Mouse (Mus musculus): ENCODE results near the gene Letm1.

Letm1 gene

DNA sequence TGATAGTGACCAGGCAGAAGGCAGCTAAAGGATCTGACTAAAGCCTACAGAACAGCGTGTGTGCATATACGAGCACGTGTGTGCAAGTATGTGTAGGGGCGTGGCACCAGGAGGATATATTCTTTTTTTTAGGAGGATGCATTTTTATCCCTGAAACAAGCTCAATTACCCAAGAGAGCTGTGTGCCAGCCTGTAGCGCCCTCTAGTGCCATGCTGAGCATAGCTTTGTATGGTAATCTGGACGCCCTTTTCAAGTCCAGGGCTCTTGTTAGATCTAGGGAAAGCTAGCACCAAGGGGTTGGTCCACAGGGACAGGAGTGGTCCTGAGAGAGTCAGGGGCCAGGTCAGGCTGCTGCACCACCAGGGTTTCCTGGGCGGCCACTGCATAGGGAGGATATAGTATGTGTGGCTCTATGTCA lies 44.7 kb downstream of the Letm1 start:
- peak; percentile 75 for DNase-seq

DNA sequence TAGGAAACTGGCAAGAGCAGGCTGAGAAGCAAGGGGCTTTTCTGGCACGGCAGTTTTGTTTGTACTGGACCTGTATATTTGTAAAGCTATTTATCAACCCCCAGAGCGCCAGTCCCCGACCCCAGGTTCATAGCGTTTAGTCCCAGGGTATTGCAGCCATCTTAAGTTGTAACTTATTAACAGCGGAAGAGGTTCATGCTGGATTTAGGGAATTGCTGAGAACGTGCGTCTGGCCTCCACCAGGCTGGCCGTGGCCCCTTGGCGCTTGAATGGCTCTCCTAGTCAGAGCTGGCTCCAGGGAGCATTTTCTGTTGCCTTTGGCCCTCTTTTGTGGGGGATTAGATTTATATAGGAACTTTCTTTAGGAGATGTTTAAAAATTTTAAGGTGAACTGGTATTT lies 46.4 kb downstream of the Letm1 start:
- no peak for DNase-seq

DNA sequence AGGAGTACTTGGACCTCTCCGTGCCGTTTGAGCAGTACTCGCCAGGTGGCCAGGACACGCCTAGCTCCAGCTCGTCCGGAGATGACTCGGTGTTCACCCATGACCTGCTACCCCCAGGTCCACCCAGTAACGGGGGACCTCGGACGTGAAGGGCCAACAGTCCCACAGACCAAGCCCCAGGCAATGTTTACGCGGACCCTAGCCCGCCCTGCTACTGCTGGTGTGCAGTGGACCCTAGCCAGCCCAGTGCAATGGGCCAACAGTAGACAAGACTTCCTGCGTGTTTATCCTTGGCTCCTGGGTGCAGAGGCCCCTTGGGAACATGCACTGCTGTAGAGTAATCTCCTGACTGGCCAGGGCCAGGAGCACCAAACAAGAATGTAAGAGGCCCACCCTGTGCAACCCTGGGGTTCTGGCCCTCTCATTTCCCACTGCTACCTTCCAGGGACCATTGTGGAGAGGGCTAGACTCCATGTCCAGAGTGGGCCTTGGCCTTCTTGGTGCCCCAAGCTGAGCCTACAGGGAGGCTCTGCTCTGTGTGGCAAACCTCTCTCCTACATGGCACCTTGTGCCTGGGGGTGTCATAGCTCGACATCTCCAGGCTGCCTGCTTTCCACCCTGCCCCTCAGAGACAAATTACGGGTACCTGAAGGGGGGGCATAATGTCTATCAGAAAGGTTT lies 47.1 kb downstream of the Letm1 start:
- no peak for DNase-seq

DNA sequence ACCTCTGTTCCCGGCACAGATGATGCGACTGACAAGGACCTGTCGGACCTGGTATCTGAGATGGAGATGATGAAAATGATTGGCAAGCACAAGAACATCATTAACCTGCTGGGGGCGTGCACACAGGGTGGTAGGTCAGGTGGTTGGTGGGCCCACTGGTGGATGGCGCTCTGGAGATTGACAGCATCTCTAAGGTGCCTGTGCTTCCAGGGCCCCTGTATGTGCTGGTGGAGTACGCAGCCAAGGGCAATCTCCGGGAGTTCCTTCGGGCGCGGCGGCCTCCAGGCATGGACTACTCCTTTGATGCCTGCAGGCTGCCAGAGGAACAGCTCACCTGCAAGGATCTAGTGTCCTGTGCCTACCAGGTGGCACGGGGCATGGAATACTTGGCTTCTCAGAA lies 48.8 kb downstream of the Letm1 start:
- DNase-seq = no peak

DNA sequence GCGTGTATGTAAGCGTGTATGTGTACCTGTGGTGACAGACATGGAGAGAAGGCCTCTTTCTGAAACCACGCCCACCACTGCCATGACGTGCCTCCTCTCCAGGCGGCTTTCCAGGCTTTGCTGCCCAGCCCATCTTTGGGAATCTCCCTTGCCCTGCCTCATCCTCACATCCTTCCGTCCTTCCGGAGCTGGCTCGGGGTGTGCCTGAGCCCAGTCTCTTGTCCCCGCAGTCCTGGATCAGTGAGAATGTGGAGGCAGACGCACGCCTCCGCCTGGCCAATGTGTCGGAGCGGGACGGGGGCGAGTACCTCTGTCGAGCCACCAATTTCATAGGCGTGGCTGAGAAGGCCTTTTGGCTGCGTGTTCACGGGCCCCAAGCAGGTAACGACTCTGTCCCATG lies 51.6 kb downstream of the Letm1 start:
- DNase-seq = no peak

DNA sequence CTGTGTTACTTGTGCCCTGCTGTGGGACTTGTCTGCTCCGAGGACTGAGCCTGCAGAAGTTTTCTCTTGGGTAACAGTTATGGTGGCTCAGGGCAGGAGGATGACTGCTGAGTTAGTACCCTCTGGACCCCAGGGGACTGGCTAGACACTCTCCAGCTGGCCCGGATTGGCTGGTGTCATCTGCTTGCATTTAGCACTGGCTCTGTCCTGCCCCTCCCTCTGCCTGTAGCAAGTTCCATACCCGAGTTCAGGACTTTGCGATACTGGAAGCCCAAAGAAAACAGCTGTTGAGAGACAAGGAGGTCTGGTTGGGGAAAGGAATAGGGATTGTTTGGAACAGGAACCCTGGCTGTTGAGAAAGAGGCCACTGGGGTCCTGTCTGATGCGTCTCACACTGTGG lies 52.1 kb downstream of the Letm1 start:
- DNase-seq = no peak

DNA sequence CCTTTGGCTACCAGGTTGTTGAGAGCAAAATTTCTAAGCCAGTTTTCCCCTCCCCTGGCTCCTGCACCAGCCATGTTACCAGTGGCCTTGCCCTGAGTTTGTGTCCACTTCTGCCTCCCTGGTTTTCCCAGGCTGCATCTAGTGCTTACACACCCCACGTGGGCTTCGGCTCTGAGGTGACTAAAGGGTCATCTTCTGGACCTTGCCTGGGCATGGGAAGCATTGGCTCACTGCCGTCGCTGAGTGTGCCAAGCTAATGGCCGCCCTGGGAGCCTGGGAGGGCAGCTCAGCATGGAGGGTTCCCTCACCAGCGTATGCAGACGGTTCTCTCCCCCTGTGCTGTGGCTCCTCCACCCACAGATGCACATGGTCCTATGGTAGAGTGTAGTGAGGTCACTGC lies 53.8 kb downstream of the Letm1 start:
- DNase-seq = no peak

DNA sequence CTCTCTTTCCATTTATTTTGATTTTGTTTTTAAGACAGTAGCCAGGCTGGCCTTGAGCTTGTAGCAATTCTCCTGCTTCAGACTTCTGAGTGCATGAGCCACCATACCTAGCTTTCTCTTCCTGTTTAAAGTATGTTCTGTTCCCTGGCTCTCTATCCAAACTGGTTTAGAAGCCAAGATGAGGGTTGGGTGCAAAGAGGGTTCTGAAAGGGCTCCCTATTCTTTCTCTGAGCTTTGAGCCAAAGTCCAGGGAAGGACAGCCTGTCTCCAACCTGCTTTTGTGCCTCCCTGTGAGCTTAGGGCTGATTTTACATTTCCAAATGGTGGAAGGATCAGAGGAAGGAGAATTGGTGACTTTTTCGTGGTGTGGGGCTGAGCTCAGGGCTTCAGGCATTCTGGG lies 55.7 kb downstream of the Letm1 start:
- DNase-seq = no peak

DNA sequence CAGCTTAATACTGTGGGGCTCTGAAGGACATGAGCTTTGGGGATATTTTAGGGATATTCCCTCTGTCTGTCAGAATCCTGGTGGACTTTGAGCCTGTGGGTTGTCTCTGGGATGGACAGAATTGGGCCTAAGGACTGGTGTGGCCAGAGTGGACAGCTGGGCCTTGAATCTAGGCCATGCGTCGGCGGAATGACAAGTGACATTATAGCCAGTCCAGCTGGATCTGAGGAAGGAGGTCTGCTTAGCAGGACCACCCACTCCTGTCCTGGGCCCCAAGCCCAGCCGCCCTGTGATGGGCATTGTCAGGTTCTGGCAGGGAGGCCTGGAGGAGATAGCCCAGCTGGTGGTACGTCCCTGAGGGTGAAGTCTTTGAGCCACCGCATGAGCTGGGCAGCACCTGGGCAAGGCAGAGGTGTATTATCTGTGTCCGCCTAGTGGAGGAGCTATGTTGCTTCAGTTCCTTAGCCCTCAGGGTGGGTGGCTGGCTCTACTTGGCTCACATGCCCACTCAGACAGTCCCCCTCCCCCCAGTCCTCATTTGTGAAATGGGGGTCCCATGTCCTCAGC lies 56.5 kb downstream of the Letm1 start:
- DNase-seq = no peak

DNA sequence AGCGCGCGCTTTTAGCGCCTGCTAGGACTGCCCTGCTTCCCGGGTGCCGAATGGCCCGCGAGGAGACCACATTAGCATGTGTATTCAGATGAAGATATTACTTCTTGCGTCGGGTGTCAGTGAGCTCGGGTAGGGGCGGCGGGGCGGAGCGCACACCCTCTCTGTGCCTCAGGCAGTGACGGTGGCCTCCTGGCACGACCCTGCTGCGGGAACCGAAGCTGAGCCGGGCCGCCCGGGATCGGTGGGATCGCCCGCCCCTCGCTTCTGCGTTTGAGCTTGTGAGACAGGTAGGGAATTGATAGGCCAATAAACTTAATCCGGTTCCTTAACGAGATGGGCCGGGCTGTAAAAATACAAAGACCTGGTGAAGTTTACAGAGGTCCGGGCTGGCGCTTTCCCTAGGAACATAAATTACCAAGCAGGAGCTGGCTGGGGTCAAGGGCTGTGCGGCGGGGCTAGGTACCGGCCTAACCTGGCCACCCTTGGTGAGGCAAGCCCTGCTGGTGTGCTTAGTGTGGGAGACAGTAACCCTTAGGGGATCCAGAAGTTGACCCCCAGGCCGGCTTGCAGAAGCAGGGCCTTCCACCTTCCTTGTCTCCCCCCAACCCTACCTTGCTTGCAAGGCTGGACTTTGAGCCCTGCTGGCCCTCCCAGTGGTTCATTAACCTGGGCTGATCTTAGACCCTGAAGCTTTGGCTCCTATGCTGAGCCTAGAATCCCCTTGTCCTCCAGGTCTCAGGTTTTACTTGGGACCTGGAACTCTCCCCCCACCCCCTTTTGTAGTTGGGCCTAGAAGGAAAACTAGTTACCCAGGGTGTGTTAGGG lies 58.8 kb downstream of the Letm1 start:
- no peak for DNase-seq

DNA sequence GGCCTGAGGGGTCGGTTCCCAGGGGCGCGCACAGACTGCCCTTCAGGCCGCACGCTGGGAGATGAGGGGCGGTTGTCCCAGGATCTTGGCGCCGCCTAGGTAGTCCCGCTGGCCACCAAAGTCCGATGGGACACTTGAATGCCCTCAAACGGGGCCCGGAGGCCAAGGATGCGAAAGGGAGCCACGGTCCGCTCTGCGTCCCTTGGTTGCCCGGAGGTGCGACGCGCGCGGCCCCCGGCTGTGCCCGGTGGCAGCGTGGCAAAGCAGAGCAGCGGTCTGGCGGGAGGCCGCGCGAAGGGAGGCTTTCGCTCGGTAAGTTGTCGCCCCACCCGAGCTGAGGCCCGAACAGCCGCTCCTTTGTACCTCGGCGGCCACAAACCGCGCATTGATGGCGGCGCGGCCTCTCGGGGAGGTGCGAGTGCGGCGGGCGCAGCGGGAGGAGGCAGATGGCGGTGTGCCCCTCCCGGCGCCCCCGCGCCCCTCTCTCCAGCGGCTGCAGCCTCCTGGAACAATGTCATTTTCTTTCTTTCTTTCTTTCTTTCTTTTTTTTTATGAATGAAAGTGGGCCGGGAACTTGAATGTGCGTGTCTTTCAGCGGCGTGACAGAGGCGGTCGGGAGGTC lies 59.5 kb downstream of the Letm1 start:
- DNase-seq = no peak

DNA sequence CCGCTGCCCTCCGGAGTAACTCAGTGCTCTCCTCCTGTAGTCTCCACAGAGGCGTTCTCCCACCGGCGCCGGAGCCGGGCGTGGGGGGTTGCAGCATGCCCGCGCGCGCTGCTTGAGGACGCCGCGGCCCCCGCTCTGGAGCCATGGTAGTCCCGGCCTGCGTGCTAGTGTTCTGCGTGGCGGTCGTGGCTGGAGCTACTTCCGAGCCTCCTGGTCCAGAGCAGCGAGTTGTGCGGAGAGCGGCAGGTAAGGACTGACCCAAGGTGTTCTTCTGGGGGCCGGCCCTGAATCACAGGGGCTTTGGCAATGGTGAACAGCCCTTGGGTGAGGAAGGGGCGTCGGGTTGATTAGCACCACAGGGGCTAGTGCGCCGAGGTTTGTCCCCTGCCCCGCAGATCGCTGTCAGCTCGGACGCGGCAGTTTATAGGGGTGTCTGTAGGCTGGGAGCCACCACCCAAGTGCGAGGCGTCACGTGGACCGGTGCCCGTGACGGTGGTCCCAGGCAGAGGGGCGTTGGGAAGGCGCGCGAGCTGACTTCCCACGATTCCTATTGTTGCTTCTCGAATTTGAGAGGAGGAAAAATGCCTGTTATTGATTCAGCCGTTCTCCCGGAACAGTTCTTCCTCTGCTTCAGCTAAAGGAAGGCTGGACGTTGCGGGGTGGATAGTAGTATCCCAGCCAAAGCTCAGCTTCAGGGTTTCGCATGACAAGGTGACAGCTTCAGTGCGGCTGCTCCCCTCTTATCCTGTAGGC lies 60.2 kb downstream of the Letm1 start:
- DNase-seq = no peak

DNA sequence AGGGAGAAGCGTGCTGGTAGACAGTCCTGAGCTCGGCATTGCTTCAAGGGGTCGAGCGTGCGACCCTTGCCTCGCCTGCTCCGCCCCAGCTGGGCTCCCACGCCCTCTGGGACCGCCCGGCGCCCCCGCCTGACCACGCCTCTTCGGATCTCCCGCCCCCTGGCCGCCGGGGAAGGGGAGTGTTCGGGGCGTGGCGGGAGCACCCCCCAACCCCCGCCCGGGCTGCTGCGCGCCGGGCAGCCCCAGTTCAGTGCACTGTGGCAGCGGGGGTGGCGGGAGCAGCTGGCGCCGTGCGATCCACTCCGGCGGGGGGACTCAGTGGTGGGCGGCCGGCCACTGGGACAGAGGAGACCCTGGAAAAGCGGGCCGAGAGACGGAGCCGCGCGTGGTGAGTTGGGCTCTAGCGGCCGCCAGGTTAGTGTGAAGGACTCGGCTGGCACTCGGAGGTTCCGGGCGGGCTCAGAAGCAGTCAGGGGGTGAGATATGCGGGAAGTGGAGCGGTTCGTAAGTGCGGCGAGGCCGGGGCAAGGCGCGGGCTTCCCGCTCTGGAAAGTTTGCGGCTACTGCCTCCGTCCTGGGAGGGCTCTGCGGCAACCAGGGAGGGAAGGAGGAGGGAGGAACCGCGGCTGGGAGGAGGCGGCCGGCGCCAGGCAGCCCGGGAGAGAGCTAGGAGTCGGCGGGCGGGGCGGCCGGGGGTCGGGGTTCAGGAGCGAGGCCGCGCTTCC lies 60.9 kb downstream of the Letm1 start, which contains the start of gene Fgfr3:
TSS of gene Fgfr3 (plus strand) at position 134 of the 725 bp plus-strand sequence.
- DNase-seq = no peak

DNA sequence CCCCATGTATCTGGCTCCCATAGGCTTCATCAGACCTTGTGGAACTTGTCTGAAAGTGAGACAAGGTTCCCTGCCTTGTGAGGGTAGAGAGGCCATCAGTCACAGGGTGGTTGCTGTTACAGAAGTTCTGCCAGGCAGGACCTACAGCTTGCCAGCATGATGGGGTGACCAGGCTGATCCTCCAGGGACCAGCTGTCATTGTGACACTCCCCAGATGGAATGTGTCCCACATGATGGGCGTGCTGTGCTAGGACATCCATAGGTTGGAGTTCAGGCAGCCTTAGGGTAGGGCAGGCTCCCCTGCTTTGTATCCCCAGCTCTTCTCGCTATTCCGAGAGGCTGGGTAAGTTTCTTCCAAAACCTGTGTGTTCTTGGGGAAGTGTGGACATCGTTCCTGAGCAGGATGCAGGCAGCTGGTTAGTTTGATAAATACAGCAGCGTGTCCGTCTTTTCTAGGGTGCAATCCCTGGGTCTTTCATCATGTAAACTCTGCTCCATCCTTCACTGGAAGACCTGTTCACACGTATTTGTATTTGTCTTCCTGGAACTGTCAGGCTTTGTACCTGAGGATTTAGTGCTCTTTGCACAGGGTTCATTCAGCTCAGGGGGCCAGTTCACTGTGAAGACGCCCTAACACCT lies 61.6 kb downstream of the Letm1 start:
- no peak for DNase-seq

DNA sequence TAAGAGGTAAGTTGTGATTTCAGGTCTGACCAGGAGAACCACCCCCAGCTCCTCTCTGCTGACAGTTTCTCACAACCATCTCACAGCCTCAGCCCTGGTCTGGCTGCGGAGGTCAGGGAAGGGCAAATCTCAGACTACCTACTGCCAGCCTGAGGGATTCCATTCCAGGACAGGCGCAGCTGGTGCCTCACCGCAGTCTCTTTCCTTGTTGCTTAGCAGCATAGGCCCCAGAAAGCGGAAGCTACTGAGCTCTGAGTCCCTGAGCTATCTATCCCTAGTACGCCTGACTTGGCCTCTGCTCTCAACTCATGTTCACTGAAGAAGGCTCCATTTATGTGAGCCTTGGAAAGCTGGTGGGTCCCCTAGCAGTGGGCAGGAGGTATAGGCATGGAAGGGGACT lies 64.2 kb downstream of the Letm1 start:
- DNase-seq = no peak

DNA sequence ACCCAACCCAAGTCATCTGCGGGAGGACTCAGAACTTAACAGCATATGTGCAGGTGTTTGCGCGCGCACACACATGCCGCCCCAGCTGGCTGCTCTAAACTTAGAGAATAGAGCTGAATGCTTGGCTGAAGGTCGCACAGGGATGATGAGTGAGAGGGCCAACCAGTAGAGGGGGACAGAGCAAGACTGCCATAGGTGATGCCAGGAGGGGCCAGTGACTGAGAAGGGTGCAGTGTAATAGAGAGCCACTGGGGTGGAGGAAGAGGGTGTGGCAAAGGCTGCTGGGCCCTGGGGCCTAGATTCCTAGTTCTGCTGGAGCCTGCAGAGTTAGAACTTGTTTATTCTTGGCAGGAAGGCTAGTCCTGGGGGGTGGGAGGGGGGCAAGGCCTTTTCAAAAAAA lies 66.2 kb downstream of the Letm1 start:
- DNase-seq = no peak

DNA sequence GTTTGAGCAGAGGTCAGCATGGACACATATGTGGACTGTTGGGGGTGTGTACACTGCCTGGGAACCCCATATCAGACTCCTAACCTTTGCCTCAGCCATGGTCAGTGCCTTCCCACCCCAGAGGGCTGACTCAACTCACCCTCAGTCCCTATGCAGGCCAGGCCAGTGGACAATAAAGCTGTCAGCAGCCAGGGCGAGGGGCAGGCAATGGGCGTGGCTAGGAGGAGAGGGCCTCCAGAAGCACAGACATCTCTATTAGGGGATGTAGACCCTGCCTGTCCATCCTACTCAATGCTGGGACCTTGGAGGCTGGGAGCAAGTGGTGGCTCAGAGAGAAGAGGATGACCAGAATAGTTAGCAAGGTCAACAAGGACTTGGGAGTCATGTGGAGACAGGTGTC lies 67.4 kb downstream of the Letm1 start:
- no peak for DNase-seq

DNA sequence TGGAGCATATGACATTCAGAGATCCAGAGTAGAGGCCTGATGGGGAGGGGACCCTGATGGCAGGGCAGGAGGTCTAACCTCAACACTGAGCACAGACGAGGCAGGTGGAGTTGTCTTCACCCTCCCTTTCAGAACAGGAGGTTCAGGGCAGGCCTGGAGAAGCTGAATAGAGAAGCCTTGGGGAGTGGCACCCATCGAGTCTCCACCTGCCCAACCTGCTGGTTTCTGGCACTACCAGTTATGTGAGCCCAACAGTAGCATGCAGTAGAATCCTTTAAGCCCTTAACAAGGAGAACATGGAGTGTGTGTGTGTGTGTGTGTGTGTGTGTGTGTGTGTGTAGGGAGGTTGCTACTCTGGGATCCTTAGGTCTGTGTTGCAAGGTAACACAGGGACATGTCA lies 70.1 kb downstream of the Letm1 start:
- no peak for DNase-seq

DNA sequence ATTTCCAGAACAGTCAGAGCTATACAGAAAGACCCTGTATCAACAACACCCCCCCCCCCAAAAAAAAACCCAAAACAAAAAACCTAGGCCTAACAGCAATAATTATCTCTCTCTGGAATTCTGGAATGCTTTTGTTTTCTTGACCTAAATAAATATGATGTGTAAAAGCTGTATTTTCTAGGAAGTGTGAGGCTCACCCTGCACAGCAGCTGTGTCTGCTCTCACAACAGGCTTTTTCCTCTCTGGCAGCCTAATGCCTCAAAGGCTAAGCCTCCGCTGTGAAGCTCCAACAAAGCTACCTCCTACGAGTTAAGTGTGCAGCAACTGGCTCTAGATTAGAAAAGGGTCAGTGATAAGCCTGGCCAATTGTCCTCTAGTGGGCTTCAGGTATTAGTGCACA lies 73.6 kb downstream of the Letm1 start:
- no peak for DNase-seq

DNA sequence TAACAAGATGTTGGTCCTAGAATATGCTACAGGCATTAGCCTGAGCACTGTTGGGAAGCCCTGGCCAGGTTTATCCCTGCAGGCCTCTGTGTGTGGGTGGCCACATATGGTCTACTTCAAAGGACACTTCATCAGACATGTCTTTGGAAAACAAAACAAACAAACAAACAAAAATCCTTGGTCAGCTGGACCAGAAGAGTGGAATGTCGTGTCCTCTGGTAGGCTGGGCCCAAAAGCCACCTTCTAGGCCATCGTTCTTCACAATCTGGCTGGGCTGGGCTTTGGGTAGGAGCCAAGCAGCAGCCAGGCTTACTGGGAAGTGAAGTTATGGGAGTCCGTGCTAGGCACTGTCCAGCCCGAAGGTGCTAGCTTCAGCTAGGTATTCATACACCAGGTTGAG lies 75.5 kb downstream of the Letm1 start:
- no peak for DNase-seq

DNA sequence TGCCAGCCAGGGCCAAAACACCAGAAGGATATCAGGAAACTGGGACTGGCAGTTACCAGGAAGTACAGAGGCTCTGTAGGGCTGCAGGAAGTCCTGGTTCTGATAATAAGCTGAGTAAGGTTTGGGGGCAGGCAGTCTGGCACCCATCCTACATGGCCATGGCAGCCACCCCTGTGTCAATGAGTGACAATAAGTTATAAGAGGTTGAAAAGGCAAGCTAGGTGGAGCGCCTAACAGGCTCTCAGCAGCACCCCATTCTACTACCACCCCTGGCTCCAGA lies 76.3 kb downstream of the Letm1 start:
- no peak for DNase-seq

Data from right cerebral cortex, postnatal 14 days (tissue).